Mouse (Mus musculus): ENCODE measurements around the gene Ap1g1. TPM values are rescaled to one million over a fixed set of nuclear protein-coding genes. Genes with fewer than 3 reads are reported as not detected.
A peak's percentile ranks its signal among the peaks of the same experiment; 100 is the strongest.

The Ap1g1 gene
- total and polyA plus RNA-seq, 2 experiments from 2014 or later, result 35.8 to 96.4 TPM

DNA sequence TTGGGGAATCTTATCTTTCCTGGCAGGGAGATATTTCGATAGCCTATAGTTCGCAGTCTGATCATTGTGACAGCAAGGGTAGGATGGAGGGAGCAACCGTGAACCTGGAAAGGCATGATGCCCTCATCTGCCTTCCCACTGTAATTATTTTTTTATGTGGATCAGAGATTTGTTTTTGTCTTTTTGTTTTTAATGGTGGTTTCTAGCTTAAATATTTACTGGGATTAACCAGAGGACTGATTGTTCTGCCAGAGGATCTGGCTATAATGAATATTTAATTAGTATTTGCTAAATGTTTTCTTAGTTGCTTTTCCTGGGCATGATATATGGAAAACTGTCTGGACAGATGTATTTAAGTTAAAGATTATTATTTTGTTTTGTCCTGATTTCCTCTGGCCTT is 24.9 kb downstream of the Ap1g1 start:
- H3K4me2 ChIP-seq (ENCODE audit: low read depth), result no peak overlapping the region
- H3K9ac ChIP-seq, result no peak overlapping the region
- H3K27ac ChIP-seq (ENCODE audit: low read depth, low read length), result no peak overlapping the region
- no peak for DNase-seq
- no peak overlapping the region for H3K4me3 ChIP-seq (ENCODE audit: low read depth, low read length)
- peaks cover 4% of the 10 kb centered on the region for H3K36me3 ChIP-seq (ENCODE audit: insufficient read depth)
- TF ChIP-seq CTCF (IDR thresholded peaks at IDR 0.05; ENCODE audit: low read depth), result no peak
- H3K9me3 ChIP-seq (ENCODE audit: low read length), result no peaks in the 10 kb centered on the region
- H3K4me1 ChIP-seq (ENCODE audit: insufficient read depth), result no peaks in the 10 kb centered on the region
- H3K27me3 ChIP-seq (ENCODE audit: insufficient read depth, low read length), result no peaks in the 10 kb centered on the region
- ATAC-seq, result no peak
- WGBS, result 91% methylated on average over 3 of the region's 3 CpGs

- Histone ChIP-seq H3K9me3 (ENCODE audit: low read length) (no peaks in the 10 kb centered on the region), H3K4me1 (ENCODE audit: insufficient read depth) (no peaks in the 10 kb centered on the region), H3K27me3 (ENCODE audit: insufficient read depth, low read length) (no peaks in the 10 kb centered on the region), H3K4me3 (ENCODE audit: low read depth, low read length) (no peak overlapping the region), H3K9ac (no peak overlapping the region), H3K27ac (ENCODE audit: low read depth, low read length) (no peak overlapping the region), H3K4me2 (ENCODE audit: low read depth) (no peak overlapping the region), H3K36me3 (ENCODE audit: insufficient read depth) (peaks cover 4% of the 10 kb centered on the region)
- ATAC-seq (no peak), DNase-seq (no peak)
- TF ChIP-seq CTCF (IDR thresholded peaks at IDR 0.05; ENCODE audit: low read depth), result no peak
- WGBS, result 92% methylated on average over 3 of the region's 3 CpGs
These were observed 25.4 kb downstream of the Ap1g1 start for GRCm38 (mm10) chr8:109803801-109804200.

GRCm38 (mm10) chr8:109806522-109806921 is 28.2 kb downstream of the Ap1g1 start:
- Histone ChIP-seq H3K9ac (no peak overlapping the region), H3K4me3 (ENCODE audit: low read depth, low read length) (no peak overlapping the region), H3K27ac (ENCODE audit: low read depth, low read length) (no peak overlapping the region), H3K4me1 (ENCODE audit: insufficient read depth) (no peaks in the 10 kb centered on the region), H3K36me3 (ENCODE audit: insufficient read depth) (peaks cover 4% of the 10 kb centered on the region), H3K27me3 (ENCODE audit: insufficient read depth, low read length) (no peaks in the 10 kb centered on the region), H3K9me3 (ENCODE audit: low read length) (no peaks in the 10 kb centered on the region), H3K4me2 (ENCODE audit: low read depth) (no peak overlapping the region)
- TF ChIP-seq CTCF (IDR thresholded peaks at IDR 0.05; ENCODE audit: low read depth), result no peak
- ATAC-seq, result no peak
- WGBS, result 43% methylated on average over 3 of the region's 3 CpGs
- peak; percentile 4 for DNase-seq

DNA sequence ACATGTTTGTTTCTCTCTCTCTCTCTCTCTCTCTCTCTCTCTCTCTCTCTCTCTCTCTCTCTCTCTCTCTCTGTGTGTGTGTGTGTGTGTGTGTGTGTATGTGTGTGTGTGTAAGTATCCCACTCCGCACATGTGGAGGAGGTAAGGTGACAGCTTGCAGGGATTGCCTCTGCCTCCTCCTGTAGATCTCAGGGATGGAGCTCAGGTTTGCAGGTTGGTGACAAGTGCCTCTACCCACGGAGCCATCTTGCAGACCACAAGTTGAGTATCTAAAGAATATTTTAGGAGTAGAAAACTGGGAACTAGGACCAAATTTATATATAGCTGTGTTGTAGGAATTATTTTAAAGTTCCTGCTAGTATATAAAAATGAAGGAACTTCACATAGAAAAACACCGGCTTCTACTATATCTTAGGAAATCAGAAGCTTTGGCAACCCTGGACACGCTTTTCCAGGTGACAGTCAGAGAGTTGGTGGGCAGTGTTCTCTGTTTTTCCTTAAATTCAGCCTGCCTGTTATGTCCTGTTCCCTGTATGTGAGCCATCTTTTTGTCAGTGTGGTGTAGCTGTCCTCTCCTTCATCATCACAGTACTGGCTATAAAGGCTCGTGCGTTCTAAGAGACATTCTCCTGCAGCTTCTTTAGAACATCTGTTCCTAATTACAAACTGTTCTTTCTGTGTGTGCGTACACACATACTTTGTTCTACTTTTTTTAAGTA is 29.2 kb downstream of the Ap1g1 start:
- TF ChIP-seq CTCF (IDR thresholded peaks at IDR 0.05; ENCODE audit: low read depth), result no peak
- H3K27ac ChIP-seq (ENCODE audit: low read depth, low read length), result no peak overlapping the region
- H3K4me1 ChIP-seq (ENCODE audit: insufficient read depth), result no peaks in the 10 kb centered on the region
- ATAC-seq (no peak), DNase-seq (no peak)
- peaks cover 4% of the 10 kb centered on the region for H3K36me3 ChIP-seq (ENCODE audit: insufficient read depth)
- no peaks in the 10 kb centered on the region for H3K9me3 ChIP-seq (ENCODE audit: low read length)
- H3K9ac ChIP-seq, result no peak overlapping the region
- H3K4me2 ChIP-seq (ENCODE audit: low read depth), result no peak overlapping the region
- WGBS, result 88% methylated on average over 7 of the region's 7 CpGs
- no peak overlapping the region for H3K4me3 ChIP-seq (ENCODE audit: low read depth, low read length)
- no peaks in the 10 kb centered on the region for H3K27me3 ChIP-seq (ENCODE audit: insufficient read depth, low read length)

DNA sequence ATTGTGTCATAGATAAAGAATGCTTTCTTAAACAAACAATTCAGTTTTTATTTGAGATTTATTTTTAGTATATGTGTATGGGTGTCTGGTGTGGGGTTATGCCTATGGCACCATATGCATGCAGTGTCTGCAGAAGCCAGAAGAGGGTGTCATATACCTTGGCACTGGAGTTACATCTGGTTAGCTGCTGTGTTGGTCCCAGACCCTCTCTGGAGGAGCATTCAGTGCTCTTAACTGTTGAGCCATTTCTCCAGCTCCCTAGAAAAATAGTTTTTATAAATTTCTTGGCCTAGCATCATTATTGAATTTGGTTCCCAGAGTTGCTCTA is 29.7 kb downstream of the Ap1g1 start:
- Histone ChIP-seq H3K36me3 (ENCODE audit: insufficient read depth) (peaks cover 4% of the 10 kb centered on the region), H3K9ac (no peak overlapping the region), H3K4me2 (ENCODE audit: low read depth) (no peak overlapping the region), H3K9me3 (ENCODE audit: low read length) (no peaks in the 10 kb centered on the region), H3K27me3 (ENCODE audit: insufficient read depth, low read length) (no peaks in the 10 kb centered on the region), H3K4me1 (ENCODE audit: insufficient read depth) (no peaks in the 10 kb centered on the region), H3K27ac (ENCODE audit: low read depth, low read length) (no peak overlapping the region), H3K4me3 (ENCODE audit: low read depth, low read length) (no peak overlapping the region)
- ATAC-seq (no peak), DNase-seq (no peak)
- 0 out of 2 replicates have a peak, but pooled peaks have one; percentile 11 for TF ChIP-seq CTCF (IDR thresholded peaks at IDR 0.05; ENCODE audit: low read depth)

DNA sequence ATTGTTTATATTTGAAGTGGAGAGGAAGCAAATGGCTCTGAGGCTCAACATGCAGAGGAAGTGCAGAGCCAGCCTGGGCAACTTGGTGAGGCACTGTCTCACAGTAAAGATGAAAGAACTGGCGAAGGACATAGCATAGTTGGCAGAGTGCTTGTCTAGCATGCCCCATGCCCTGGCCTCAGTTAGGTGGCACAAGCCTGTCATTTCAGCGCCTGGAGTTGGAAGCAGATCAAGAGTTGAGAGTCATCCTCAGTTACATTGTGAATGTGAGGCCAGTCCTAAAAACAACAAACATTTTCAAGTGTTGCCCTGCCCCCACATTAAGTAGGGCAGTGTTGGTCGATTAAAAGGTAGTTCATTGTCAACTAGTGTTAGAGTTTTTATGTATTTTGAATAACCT is 32.1 kb downstream of the Ap1g1 start:
- no peak for DNase-seq
- WGBS, result 69% methylated on average over 3 of the region's 3 CpGs

DNA sequence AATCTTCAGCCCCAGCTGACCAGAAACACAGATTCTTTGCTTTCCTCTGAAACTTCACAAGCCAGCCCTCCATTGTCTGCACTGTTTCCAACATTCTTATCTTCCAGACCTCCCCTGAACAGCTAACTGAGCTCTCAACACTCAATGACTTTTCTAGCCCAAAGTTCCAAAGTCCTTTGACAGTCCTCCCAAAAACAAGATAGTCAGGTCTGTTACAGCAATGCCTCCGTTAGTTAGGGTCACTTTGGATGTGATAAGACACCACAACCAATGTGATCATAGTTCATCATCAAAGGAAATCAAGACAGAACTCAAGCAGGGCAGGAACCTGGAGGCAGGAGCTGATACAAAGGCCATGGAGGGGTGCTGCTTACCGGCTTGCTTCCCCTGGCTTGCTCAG is 36.9 kb downstream of the Ap1g1 start:
- ATAC-seq, result no peak
- no peaks in the 10 kb centered on the region for H3K4me1 ChIP-seq (ENCODE audit: insufficient read depth)
- H3K27me3 ChIP-seq (ENCODE audit: insufficient read depth, low read length), result no peaks in the 10 kb centered on the region
- 95% methylated on average over 2 of the region's 2 CpGs for WGBS
- H3K27ac ChIP-seq (ENCODE audit: low read depth, low read length), result no peak overlapping the region
- H3K9ac ChIP-seq, result no peak overlapping the region
- no peak overlapping the region for H3K4me2 ChIP-seq (ENCODE audit: low read depth)
- no peaks in the 10 kb centered on the region for H3K9me3 ChIP-seq (ENCODE audit: low read length)
- TF ChIP-seq CTCF (IDR thresholded peaks at IDR 0.05; ENCODE audit: low read depth), result no peak
- no peak overlapping the region for H3K4me3 ChIP-seq (ENCODE audit: low read depth, low read length)
- no peaks in the 10 kb centered on the region for H3K36me3 ChIP-seq (ENCODE audit: insufficient read depth)
- DNase-seq, result no peak

More for the DNA sequence above, 32.1 kb downstream of the Ap1g1 start:
- no peak overlapping the region for H3K9ac ChIP-seq
- H3K4me3 ChIP-seq (ENCODE audit: low read depth, low read length), result no peak overlapping the region
- H3K9me3 ChIP-seq (ENCODE audit: low read length), result no peaks in the 10 kb centered on the region
- H3K27ac ChIP-seq (ENCODE audit: low read depth, low read length), result no peak overlapping the region
- no peak overlapping the region for H3K4me2 ChIP-seq (ENCODE audit: low read depth)
- no peaks in the 10 kb centered on the region for H3K36me3 ChIP-seq (ENCODE audit: insufficient read depth)
- no peak for ATAC-seq
- no peaks in the 10 kb centered on the region for H3K4me1 ChIP-seq (ENCODE audit: insufficient read depth)
- no peaks in the 10 kb centered on the region for H3K27me3 ChIP-seq (ENCODE audit: insufficient read depth, low read length)
- TF ChIP-seq CTCF (IDR thresholded peaks at IDR 0.05; ENCODE audit: low read depth), result no peak

Measured in forebrain, postnatal 0 days (tissue).